Comparison of ENCODE assay signal across 11 mouse cellular contexts in genomic region chr4:132181721-132182658, GRCm38 (mm10). TPM values are rescaled to one million over a fixed set of nuclear protein-coding genes. Genes with fewer than 3 reads are reported as not detected.
A peak's percentile ranks its signal among the peaks of the same experiment; 100 is the strongest.
DNase-seq lines count a peak whose midpoint lies in the region; ATAC-seq and TF ChIP-seq lines count a peak whose summit lies in the region.
"Had no signal": no experiment of that assay in that cellular context is flagged by ENCODE, and none has a peak within 500 bp of the region (broad histone marks: within the 10 kb centered on the region; RNA-seq: fewer than 3 reads in every experiment).

No protein-coding gene starts in this region.

- ATAC-seq in heart, postnatal 0 days (ENCODE audit: insufficient read depth, low read depth): no peak
- ATAC-seq in kidney, embryonic 14.5 days (ENCODE audit: low FRiP score, low TSS enrichment): peak; percentile 78

- no peak overlapping the region for H3K4me3 ChIP-seq in heart, postnatal 0 days (ENCODE audit: low read depth, low read length)
- no peak overlapping the region for H3K4me3 ChIP-seq in kidney, embryonic 14.5 days (ENCODE audit: low read length)
- H3K4me3 ChIP-seq: neural tube, embryonic 12.5 days had no signal

- no peaks in the 10 kb centered on the region for H3K27me3 ChIP-seq in heart, postnatal 0 days (ENCODE audit: control insufficient read depth, insufficient read depth, low read length)
- no peaks in the 10 kb centered on the region for H3K27me3 ChIP-seq in kidney, embryonic 14.5 days (ENCODE audit: control insufficient read depth, insufficient read depth, low read length)
- H3K27me3 ChIP-seq: neural tube, embryonic 12.5 days had no signal

- peak; percentile 16; the same call in 1 of the 2 replicates for TF ChIP-seq CTCF in heart, postnatal 0 days (IDR thresholded peaks at IDR 0.05; ENCODE audit: low read depth)

- H3K4me2 ChIP-seq in heart, postnatal 0 days (ENCODE audit: low read depth, low read length): no peak overlapping the region
- no peak overlapping the region for H3K4me2 ChIP-seq in kidney, embryonic 14.5 days (replicated peaks; ENCODE audit: low read depth, low read length)
- H3K4me2 ChIP-seq: neural tube, embryonic 12.5 days had no signal

- WGBS in heart, postnatal 0 days: 66% methylated on average over 22 of the region's 22 CpGs
- 40% methylated on average over 22 of the region's 22 CpGs for WGBS in kidney, embryonic 14.5 days

- DNase-seq in heart, postnatal 0 days (ENCODE audit: low spot score): no peak
- no peak for DNase-seq in heart, adult 9 months (ENCODE audit: low spot score in 2 of 2)
- DNase-seq in thymus, postnatal 4 days: peak; percentile 35
- no peak for DNase-seq in thymus, adult 18-20 months
- no peak for DNase-seq in frontal cortex, postnatal 14 days (ENCODE audit: low spot score in 2 of 2)
- no peak for DNase-seq in cerebellum, postnatal 4 days (ENCODE audit: low spot score in 2 of 2)
- DNase-seq in left cerebral cortex, adult 8-10 months (ENCODE audit: low spot score in 2 of 2): no peak
- DNase-seq: heart, adult 18-20 months had no signal

- TF ChIP-seq EP300 in heart, postnatal 0 days (IDR thresholded peaks at IDR 0.05; ENCODE audit: low read depth): no peak

- peaks cover 39% of the 10 kb centered on the region for H3K36me3 ChIP-seq in heart, postnatal 0 days (replicated peaks; ENCODE audit: control insufficient read depth, insufficient read depth, low read length)
- H3K36me3 ChIP-seq in kidney, embryonic 14.5 days (ENCODE audit: control insufficient read depth, insufficient read depth, low read length): peaks cover 28% of the 10 kb centered on the region

- no peak overlapping the region for H3K9ac ChIP-seq in heart, postnatal 0 days (replicated peaks; ENCODE audit: low read depth, low read length)
- H3K9ac ChIP-seq in kidney, embryonic 14.5 days (ENCODE audit: low read depth, low read length): no peak overlapping the region
- H3K9ac ChIP-seq: neural tube, embryonic 12.5 days had no signal

- no peaks in the 10 kb centered on the region for H3K9me3 ChIP-seq in heart, postnatal 0 days (replicated peaks; ENCODE audit: control insufficient read depth, low read length)
- H3K9me3 ChIP-seq in kidney, embryonic 14.5 days (ENCODE audit: control insufficient read depth, low read length): no peaks in the 10 kb centered on the region
- H3K9me3 ChIP-seq: G1E; neural tube, embryonic 12.5 days had no signal

- no peaks in the 10 kb centered on the region for H3K4me1 ChIP-seq in heart, postnatal 0 days (ENCODE audit: control insufficient read depth, insufficient read depth)
- H3K4me1 ChIP-seq in kidney, embryonic 14.5 days (ENCODE audit: control insufficient read depth, insufficient read depth, low read length): no peaks in the 10 kb centered on the region
- H3K4me1 ChIP-seq: neural tube, embryonic 12.5 days had no signal

- H3K27ac ChIP-seq in heart, postnatal 0 days (ENCODE audit: low read depth): no peak overlapping the region
- H3K27ac ChIP-seq in kidney, embryonic 14.5 days (ENCODE audit: low read depth, low read length): no peak overlapping the region
- H3K27ac ChIP-seq: neural tube, embryonic 12.5 days had no signal

RNA-seq across cellular contexts. Expression of gene Ythdf2, which starts 30.1 kb away (rescaled TPM):
- total RNA-seq in heart, postnatal 0 days (2014; rRNA removed; ENCODE audit: low replicate concordance): 28.7 and 43.3 TPM in 2 replicates
- 48.1 and 52.4 TPM in 2 replicates for polyA plus RNA-seq in heart, postnatal 0 days (2015; fragmentation: Nextera tagmentation; extraction: Ambion mirVana)
- polyA plus RNA-seq in kidney, embryonic 14.5 days (2014; fragmentation: Nextera tagmentation; extraction: Ambion mirVana): 104 and 133 TPM in 2 replicates
- 10 to 100 TPM; 40.1 to 43.4 (median 41.4) TPM for total RNA-seq in left cerebral cortex, adult 8-10 months (2022)

RNA-seq across cellular contexts. Expression of gene Oprd1, which starts 37.7 kb away (rescaled TPM):
- 0.93 and 1.1 TPM in 2 replicates for total RNA-seq in heart, postnatal 0 days (2014; rRNA removed; ENCODE audit: low replicate concordance)
- polyA plus RNA-seq in heart, postnatal 0 days (2015; fragmentation: Nextera tagmentation; extraction: Ambion mirVana): 0.37 and 0.70 TPM in 2 replicates
- 0.09 and 0.30 TPM in 2 replicates for polyA plus RNA-seq in kidney, embryonic 14.5 days (2014; fragmentation: Nextera tagmentation; extraction: Ambion mirVana)
- total RNA-seq in left cerebral cortex, adult 8-10 months (2022): 10 to 100 TPM; 17.7 to 22.3 (median 21.3) TPM
- polyA plus RNA-seq: G1E had no signal
